Mouse (Mus musculus): Measurements from ENCODE around the gene Faap100.
"Not testable (repeated sequence)": the region's sequence is repeated elsewhere in the genome, so short reads cannot be mapped to it uniquely, and the experiment has no call there.

The Faap100 gene

GRCm38 (mm10) chr11:120376302-120377160, 2.0 kb downstream of the Faap100 start:
- no peak for DNase-seq (ENCODE audit: low read depth, low spot score)

DNA sequence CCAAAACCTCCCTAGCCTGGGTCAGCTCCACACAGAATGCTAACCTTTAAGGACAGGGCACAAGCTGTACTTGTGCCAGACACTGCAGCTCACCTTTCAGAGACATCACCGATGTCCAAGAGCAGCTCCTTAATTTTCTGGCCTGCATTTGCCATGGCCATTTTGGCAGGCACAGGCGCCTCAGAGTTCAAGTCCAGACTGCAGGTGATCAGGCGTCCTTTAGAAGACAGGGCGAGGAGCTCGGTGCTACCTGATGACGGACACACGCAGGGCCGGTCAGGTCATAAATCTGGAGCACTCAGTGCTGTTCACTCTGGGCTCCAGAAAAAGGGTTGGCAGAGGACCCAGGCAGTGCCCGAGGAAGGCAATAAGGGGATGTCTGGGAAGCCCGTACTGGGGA, 3.2 kb downstream of the Faap100 start:
- no peak for DNase-seq (ENCODE audit: low read depth, low spot score)

DNA sequence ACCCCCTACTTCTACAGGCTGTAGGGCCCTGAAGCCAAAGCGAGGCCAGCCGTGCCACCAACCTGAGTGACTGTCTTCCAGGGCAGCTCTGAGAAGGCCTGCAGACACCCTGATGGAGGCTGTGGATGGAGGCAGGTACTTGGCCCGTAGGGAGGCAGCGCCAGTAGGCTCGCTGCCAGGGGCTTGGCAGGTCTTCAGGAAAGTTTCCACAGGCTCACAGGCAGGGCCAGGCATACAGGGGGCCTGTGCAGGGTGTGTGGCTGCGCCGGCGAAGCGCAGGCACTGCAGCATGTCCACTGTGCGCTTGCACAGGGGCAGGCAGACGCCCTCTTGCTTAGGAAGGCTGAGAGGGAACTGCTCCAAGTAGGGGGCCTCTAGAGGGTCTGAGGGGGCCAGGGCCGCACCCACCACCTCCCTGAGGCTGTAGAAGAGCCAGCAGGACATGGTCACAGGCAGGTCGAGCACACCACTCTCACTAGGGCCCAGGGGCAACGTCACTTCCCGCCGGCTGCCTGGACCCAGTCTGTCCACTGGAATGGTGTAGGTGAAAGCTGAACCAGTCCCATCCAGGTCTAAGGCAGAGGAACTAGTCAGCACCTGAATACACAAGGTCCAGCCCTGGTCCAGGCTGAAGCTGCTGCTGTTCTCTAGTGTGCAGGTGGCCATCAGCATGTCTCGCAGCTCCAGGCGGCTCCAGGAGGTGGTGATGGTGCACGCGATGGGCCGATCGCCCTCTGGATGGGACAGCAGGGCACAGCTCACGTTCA, 4.6 kb downstream of the Faap100 start:
- DNase-seq (ENCODE audit: low read depth, low spot score) = no peak

DNA sequence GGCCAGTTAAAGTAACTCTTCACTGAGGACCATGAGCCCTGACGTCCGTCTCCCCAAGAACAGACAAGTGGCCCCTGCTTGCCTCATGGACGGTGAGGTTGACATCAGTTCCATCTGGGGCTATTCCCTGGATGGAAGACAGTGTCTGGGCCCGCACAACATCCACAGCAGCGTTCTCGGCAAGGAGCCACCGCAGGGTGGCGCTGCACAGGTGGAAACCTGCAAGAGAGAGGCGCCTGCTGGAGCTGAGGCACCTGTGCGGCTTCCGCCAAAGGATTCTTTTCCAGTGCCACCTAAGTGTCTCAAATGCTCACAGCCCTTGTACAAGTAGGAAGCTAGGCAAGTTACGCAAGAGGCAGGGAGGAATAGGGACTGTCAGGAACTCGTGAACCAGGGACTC, 5.5 kb downstream of the Faap100 start:
- no peak for DNase-seq (ENCODE audit: low read depth, low spot score)

DNA sequence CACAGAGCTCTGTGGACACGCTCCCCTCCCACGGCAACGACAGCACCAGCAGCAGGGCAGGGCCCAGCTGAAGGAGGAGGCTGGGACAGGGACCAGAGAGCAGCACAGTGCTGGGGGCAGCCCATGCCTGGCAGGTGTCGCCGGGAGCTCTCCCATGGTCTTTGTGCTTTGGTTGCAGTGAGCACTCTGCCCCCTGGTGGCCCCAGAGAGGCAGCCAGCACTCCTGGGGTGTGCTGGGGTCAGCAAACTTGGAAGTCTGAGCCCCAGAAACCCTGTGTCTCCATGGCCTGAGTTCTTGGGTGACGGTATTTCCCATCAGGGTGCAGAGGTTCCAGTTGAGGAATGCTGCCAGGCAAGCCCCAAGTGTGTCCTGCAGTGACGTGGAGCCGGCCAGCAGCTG, 8.9 kb downstream of the Faap100 start:
- DNase-seq (ENCODE audit: low read depth, low spot score) = no peak

- DNase-seq (ENCODE audit: low read depth, low spot score) = no peak
Observed at GRCm38 (mm10) chr11:120366443-120367027, 12.0 kb downstream of the Faap100 start.

- DNase-seq (ENCODE audit: low read depth, low spot score) = no peak
Observed at GRCm38 (mm10) chr11:120362891-120363290, 15.7 kb downstream of the Faap100 start.

DNA sequence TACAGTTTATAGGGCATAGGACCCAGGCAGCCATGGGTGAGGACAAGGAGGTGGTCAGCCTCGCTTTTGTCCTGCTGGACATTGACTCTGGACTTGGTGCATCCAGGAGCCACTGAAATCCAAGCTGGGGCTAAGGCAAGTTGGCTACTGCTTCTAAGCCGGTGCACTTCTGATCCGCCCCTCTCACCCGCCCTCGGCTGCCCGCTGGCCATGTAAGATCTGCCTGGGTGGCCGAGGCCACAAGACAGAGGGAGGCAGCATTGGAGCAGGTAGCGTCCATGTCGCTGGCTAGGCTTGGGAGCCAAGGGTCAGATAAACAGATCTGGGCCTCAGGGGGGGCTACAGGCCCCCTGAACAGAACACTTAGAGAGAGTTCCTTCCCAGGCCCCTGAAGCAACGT, 17.3 kb downstream of the Faap100 start, which contains the start of gene Fscn2:
TSS of gene Fscn2 (plus strand) at position 240 of the 400 bp plus-strand sequence.
- DNase-seq (ENCODE audit: low read depth, low spot score) = no peak

- DNase-seq (ENCODE audit: low read depth, low spot score) = no peak
Observed at GRCm38 (mm10) chr11:120360755-120361154, 17.8 kb downstream of the Faap100 start.

DNA sequence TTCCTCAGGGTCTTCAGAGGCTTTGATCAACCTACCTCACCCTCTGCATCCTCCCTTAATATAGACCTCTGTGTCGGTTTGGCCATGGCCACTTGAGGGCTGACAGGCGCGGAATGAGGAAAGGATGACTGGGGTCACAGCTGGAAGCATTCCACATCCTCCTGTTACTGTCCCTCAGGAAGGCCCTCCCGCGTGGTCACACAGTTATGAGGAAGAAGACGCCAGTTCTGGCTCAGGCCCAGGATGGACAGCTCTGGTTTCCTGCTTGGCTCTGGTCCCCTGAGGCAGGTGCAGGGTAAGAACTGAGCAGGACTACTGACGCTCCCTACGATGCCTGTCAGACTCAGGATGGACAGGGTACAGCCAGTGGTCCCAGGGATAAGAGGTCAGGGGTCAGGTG, 18.5 kb downstream of the Faap100 start:
- no peak for DNase-seq (ENCODE audit: low read depth, low spot score)

DNA sequence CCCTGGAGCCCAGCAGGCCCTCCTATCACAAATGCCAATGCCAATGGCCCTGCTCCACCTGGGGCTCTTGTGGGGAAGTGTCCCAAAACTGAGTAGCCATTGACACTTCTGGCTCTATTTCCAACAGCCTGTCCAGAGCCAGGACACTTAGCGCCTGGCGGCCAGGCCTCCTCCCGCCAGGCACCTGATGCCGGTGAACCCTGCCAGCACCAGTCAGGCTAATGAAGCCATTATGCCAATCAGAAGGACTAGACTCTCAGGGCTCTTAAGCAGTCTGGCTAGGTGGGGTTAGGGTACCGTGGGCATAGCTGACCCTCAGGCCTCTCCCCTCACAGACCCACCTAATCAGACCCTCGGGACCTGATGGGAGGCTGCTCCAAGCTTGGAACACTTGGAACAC, 19.2 kb downstream of the Faap100 start:
- DNase-seq (ENCODE audit: low read depth, low spot score) = no peak

GRCm38 (mm10) chr11:120357791-120358401, 20.7 kb downstream of the Faap100 start:
- DNase-seq (ENCODE audit: low read depth, low spot score) = no peak

- no peak for DNase-seq (ENCODE audit: low read depth, low spot score)
Observed at GRCm38 (mm10) chr11:120356900-120357299, 21.7 kb downstream of the Faap100 start.

- DNase-seq (ENCODE audit: low read depth, low spot score) = no peak
Observed at GRCm38 (mm10) chr11:120356319-120356840, 22.2 kb downstream of the Faap100 start.

- no peak for DNase-seq (ENCODE audit: low read depth, low spot score)
Observed at GRCm38 (mm10) chr11:120355277-120356039, 23.1 kb downstream of the Faap100 start.

DNA sequence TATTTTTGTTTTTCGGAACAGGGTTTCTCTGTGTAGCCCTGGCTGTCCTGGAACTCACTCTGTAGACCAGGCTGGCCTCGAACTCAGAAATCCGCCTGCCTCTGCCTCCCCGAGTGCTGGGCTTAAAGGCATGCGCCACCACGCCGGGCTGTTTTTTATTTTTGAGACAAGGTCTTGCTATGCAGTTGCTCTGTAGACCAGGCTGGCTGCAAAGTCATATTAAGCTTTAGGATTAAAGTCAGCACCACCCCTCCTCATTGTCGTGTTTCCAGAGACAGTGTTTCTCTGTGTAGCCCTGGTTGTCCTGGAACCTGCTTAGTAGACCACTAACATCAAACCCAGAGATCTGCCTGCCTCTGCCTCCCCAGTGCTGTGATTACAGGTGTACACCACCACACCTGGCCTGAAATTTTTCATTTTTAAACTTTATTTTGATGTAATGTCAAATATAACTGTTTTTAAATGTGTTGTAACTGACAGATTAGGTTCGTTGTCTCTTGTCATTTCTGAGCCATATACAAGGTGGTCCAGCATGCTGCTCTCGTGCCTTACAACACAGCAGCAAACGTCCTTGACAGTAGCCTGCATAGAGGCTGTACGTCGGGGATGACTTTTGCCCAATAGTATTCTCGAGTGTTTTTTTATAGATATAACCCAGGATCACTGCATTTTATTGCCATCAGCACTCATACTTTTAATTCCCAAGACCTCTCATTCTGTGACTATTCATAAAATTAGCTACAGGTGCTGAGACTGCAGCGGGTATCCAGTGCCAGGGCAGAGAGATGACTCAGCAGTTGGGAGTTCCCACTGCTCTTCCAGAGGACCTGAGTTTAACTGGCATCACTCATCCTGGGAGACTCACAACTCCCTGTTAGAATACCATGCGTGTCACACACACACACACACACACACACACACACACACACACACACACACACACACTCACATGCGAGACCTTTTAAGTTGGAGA, 24.0 kb downstream of the Faap100 start:
- no peak for DNase-seq (ENCODE audit: low read depth, low spot score)

GRCm38 (mm10) chr11:120353500-120354303, 24.9 kb downstream of the Faap100 start:
- no peak for DNase-seq (ENCODE audit: low read depth, low spot score)

DNA sequence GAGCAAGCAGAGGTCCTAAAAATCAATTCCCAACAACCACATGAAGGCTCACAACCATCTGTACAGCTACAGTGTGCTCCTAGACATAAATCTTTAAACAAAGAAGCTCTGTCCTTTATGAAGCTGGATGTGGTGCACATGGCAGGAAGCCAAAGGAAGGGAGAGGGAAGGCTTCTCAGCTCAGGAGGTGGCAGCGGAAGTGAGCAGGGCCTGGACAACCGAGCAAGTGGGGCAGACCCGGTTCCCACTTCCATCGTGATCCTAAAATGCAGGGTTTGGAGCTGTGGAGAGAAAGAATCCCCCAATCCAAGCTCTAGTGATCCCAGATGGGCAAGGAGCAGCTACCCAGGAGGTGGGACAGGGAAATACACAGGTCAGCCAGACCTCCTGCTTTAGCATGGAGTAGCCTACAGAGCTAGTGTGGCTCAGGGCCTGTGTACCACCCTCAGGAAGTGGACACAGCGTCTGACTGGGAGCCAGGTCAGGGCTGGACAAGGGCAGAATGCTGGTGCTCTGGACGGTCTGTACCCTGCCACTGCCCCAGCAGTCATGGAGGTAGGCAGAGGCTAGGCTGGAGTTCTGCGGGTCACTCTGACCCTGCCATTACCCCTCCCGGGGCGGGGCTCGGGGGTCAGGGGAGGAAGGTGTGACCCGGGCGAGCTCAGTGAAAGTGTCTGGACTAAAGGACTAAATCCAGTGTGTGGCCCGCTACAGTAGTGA, 25.8 kb downstream of the Faap100 start:
- DNase-seq (ENCODE audit: low read depth, low spot score) = no peak

DNA sequence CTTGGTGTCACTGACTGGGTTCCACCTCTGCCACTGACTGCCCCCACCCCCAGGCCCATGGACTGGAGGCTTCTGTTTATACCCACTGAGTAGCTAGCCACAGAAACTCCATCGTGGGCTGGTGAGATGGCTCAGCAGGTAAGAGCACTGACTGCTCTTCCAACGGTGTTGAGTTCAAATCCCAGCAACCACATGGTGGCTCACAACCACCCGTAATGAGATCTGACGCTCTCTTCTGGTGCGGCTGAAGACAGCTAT, 26.5 kb downstream of the Faap100 start:
- DNase-seq (ENCODE audit: low read depth, low spot score) = not testable (repeated sequence)
